Mouse (Mus musculus): ENCODE measurements at regions not wholly inside any gene's neighbourhood (a gene's known extent, or its start where the extent isn't known, plus 50 kb on each side); places are given as distances from the start of the nearest gene placed in this dataset.

DNA sequence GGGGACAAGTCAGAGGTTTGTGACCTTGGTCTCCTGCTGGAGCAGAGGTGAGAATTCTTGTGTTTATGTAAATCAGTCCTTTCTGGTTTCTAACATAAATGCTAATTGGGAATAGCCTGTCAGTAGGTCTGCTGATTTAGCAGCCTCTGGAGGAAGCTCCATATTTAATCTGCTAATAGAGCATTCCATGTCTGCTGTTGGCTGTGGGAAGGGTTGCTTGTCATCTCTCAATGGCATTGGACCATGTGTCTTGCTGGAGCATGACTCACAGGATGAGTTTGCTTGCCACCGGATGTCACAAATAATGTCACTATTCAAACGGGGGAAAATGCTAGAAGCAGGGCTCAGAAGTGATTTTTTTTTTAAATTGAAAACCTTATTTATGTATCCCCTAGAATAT lies 82.9 kb upstream of the Slc24a3 start:
- TF ChIP-seq USF1 (IDR thresholded peaks at IDR 0.05; ENCODE audit: low read depth, low read length) (no peak), CTCF (conservative IDR thresholded peaks at IDR 0.05 in 1 of 2, IDR thresholded peaks at IDR 0.05 in 1 of 2; ENCODE audit: low read depth in 2 of 2, low read length in 2 of 2) (no peak), TCF12 (IDR thresholded peaks at IDR 0.05; ENCODE audit: low read depth, low read length) (no peak), BHLHE40 (IDR thresholded peaks at IDR 0.05; ENCODE audit: low read depth, low read length) (no peak), EP300 (IDR thresholded peaks at IDR 0.05; ENCODE audit: low read length) (no peak), POLR2A (IDR thresholded peaks at IDR 0.05; ENCODE audit: low read depth, low read length) (no peak), CHD1 (IDR thresholded peaks at IDR 0.05; ENCODE audit: low read depth, low read length) (no peak), JUND (conservative IDR thresholded peaks at IDR 0.05; ENCODE audit: low read depth, low read length) (no peak), ELF1 (IDR thresholded peaks at IDR 0.05; ENCODE audit: low read depth, low read length) (no peak), RAD21 (IDR thresholded peaks at IDR 0.05; ENCODE audit: low read depth, low read length) (no peak), CHD2 (IDR thresholded peaks at IDR 0.05; ENCODE audit: low read length) (no peak), SIN3A (IDR thresholded peaks at IDR 0.05; ENCODE audit: low read length) (no peak)

All from CH12.LX (cell line).